Comparison of ENCODE assay signal across 8 mouse cellular contexts in the genomic region with DNA sequence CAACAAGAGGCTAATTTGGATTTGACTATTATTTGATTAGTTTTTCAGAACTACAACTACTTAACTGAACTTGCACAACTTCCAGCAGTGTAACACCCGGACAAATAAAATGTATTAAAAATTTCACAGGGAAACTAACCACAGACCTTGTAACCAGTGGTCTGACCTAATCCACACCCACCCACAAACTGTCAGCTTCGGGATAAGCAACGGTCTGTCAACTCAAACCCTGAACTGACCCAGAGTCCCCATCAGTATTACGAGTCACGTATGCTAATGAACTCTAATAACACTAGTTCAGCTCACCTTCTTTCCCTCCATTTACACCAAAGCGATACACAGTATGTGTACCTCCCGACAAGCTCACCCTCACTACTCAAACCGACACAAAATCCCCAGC. TPM values are rescaled to one million over a fixed set of nuclear protein-coding genes. Genes with fewer than 3 reads are reported as not detected.
DNase-seq lines count a peak whose midpoint lies in the region; ATAC-seq and TF ChIP-seq lines count a peak whose summit lies in the region.

No protein-coding gene starts in this region.

- H3K4me1 ChIP-seq in kidney, adult 2 months (ENCODE audit: control insufficient read depth, insufficient read depth, low read length): peaks cover 7% of the 10 kb centered on the region; the same call in 1 of the 2 replicates
- 0 out of 2 replicates have a peak, but pooled peaks cover 2% of the 10 kb centered on the region for H3K4me1 ChIP-seq in brown adipose tissue, adult 24 weeks (ENCODE audit: control insufficient read depth, insufficient read depth, insufficient read length, low read length)
- H3K4me1 ChIP-seq in hindbrain, embryonic 15.5 days (replicated peaks): peaks cover 36% of the 10 kb centered on the region
- H3K4me1 ChIP-seq in midbrain, embryonic 14.5 days (ENCODE audit: control insufficient read depth, insufficient read depth, low read length): peaks cover 21% of the 10 kb centered on the region

- no peaks in the 10 kb centered on the region; the same call in none of the 2 replicates for H3K36me3 ChIP-seq in kidney, adult 2 months (ENCODE audit: control insufficient read depth, insufficient read depth, low read length)
- H3K36me3 ChIP-seq in hindbrain, embryonic 15.5 days: peaks cover 19% of the 10 kb centered on the region
- H3K36me3 ChIP-seq in midbrain, embryonic 14.5 days (ENCODE audit: control insufficient read depth, insufficient read depth, low read length): peaks cover 40% of the 10 kb centered on the region

- DNase-seq in kidney, adult 2 months: no peak
- DNase-seq in kidney, adult 18-20 months: no peak
- no peak for DNase-seq in midbrain, embryonic 14.5 days
- no peak for DNase-seq in adrenal gland, adult 8-10 months
- DNase-seq in urinary bladder, postnatal 14 days (ENCODE audit: low spot score): no peak
- DNase-seq in gastrocnemius, adult 18-20 months (ENCODE audit: low spot score): no peak

- ATAC-seq in hindbrain, embryonic 15.5 days (ENCODE audit: low FRiP score, low read depth): no peak
- no peak for ATAC-seq in midbrain, embryonic 14.5 days (ENCODE audit: low FRiP score, low TSS enrichment)

- H3K9ac ChIP-seq in hindbrain, embryonic 15.5 days: peak overlapping the region; percentile 95
- peak overlapping the region; percentile 88 for H3K9ac ChIP-seq in midbrain, embryonic 14.5 days (replicated peaks; ENCODE audit: low read length)

- H3K4me3 ChIP-seq in kidney, adult 2 months (ENCODE audit: insufficient read depth, low read depth, low read length): peak overlapping the region; percentile 93
- H3K4me3 ChIP-seq in brown adipose tissue, adult 24 weeks (ENCODE audit: insufficient read depth, low read depth, low read length): peak overlapping the region; percentile 78
- peak overlapping the region; percentile 92 for H3K4me3 ChIP-seq in hindbrain, embryonic 15.5 days
- peak overlapping the region; percentile 80 for H3K4me3 ChIP-seq in midbrain, embryonic 14.5 days (replicated peaks; ENCODE audit: low read depth, low read length)

- H3K9me3 ChIP-seq in hindbrain, embryonic 15.5 days: no peaks in the 10 kb centered on the region
- H3K9me3 ChIP-seq in midbrain, embryonic 14.5 days (ENCODE audit: control insufficient read depth, low read length): no peaks in the 10 kb centered on the region

- TF ChIP-seq POLR2A in kidney, adult 2 months (IDR thresholded peaks at IDR 0.05; ENCODE audit: low read depth, low read length): no peak

- WGBS in kidney, adult 2 months: 1% methylated on average over 8 of the region's 8 CpGs
- 13% methylated on average over 8 of the region's 8 CpGs for WGBS in hindbrain, embryonic 15.5 days
- 15% methylated on average over 8 of the region's 8 CpGs for WGBS in midbrain, embryonic 14.5 days

- TF ChIP-seq CTCF in kidney, adult 2 months (conservative IDR thresholded peaks at IDR 0.05; ENCODE audit: insufficient read depth, insufficient read length, low read depth, low read length): no peak

- peak overlapping the region; percentile 99 for H3K27ac ChIP-seq in kidney, adult 2 months (ENCODE audit: insufficient read depth, low read depth, low read length)
- peak overlapping the region; percentile 95; the same call in 1 of the 2 replicates for H3K27ac ChIP-seq in brown adipose tissue, adult 24 weeks (replicated peaks; ENCODE audit: low read depth, low read length)
- H3K27ac ChIP-seq in hindbrain, embryonic 15.5 days (replicated peaks): peak overlapping the region; percentile 98
- H3K27ac ChIP-seq in midbrain, embryonic 14.5 days (replicated peaks; ENCODE audit: low read depth, low read length): peak overlapping the region; percentile 95

- H3K27me3 ChIP-seq in kidney, adult 2 months (replicated peaks; ENCODE audit: control insufficient read depth, insufficient read depth, low read length): no peaks in the 10 kb centered on the region
- no peaks in the 10 kb centered on the region for H3K27me3 ChIP-seq in hindbrain, embryonic 15.5 days
- H3K27me3 ChIP-seq in midbrain, embryonic 14.5 days (ENCODE audit: control insufficient read depth, insufficient read depth, low read length): no peaks in the 10 kb centered on the region

- H3K4me2 ChIP-seq in hindbrain, embryonic 15.5 days: peak overlapping the region; percentile 63
- peak overlapping the region; percentile 79 for H3K4me2 ChIP-seq in midbrain, embryonic 14.5 days (ENCODE audit: low read length)

RNA-seq across cellular contexts. Expression of gene 1700123O20Rik, which starts 0.5 kb away (rescaled TPM):
- 54.0 and 57.5 TPM in 2 replicates for polyA plus RNA-seq in kidney, adult 2 months (2012; rRNA removed)
- 33.3 and 43.1 TPM in 2 replicates for polyA plus RNA-seq in brown adipose tissue, adult 24 weeks (2012; ENCODE audit: insufficient read depth, insufficient read length, missing spikeins)
- 67.6 and 68.3 TPM in 2 replicates for polyA plus RNA-seq in hindbrain, embryonic 15.5 days (2015; fragmentation: Nextera tagmentation; extraction: Ambion mirVana)
- polyA plus RNA-seq in midbrain, embryonic 14.5 days (2014; fragmentation: Nextera tagmentation; extraction: Ambion mirVana): 74.0 and 79.1 TPM in 2 replicates
- 10 to 100 TPM; 34.2 to 43.9 (median 39.6) TPM for total RNA-seq in adrenal gland, adult 8-10 months (2022)
- 10 to 100 TPM in 1 of 2 experiments, 1 to 10 TPM in 1; 7.8 to 10.6 TPM for total RNA-seq in gastrocnemius, adult 18-20 months (2021)

RNA-seq across cellular contexts. Expression of gene Acin1, which starts 1.3 kb away (rescaled TPM):
- polyA plus RNA-seq in kidney, adult 2 months (2012; rRNA removed): 79.2 and 79.4 TPM in 2 replicates
- 47.2 and 50.6 TPM in 2 replicates for polyA plus RNA-seq in brown adipose tissue, adult 24 weeks (2012; ENCODE audit: insufficient read depth, insufficient read length, missing spikeins)
- 124 and 137 TPM in 2 replicates for polyA plus RNA-seq in hindbrain, embryonic 15.5 days (2015; fragmentation: Nextera tagmentation; extraction: Ambion mirVana)
- polyA plus RNA-seq in midbrain, embryonic 14.5 days (2014; fragmentation: Nextera tagmentation; extraction: Ambion mirVana): 128 and 143 TPM in 2 replicates
- 100 to 1,000 TPM; 140 to 305 (median 208) TPM for total RNA-seq in adrenal gland, adult 8-10 months (2022)
- total RNA-seq in gastrocnemius, adult 18-20 months (2021): 10 to 100 TPM; 62.6 to 72.6 TPM

RNA-seq across cellular contexts. Expression of gene Gm29776, which starts 13.2 kb away (rescaled TPM):
- polyA plus RNA-seq in kidney, adult 2 months (2012; rRNA removed): 0.16 and 0.20 TPM in 2 replicates
- not detected in 2 replicates for polyA plus RNA-seq in brown adipose tissue, adult 24 weeks (2012; ENCODE audit: insufficient read depth, insufficient read length, missing spikeins)
- polyA plus RNA-seq in hindbrain, embryonic 15.5 days (2015; fragmentation: Nextera tagmentation; extraction: Ambion mirVana): 0.28 and 0.30 TPM in 2 replicates
- 0.20 TPM in 2 replicates for polyA plus RNA-seq in midbrain, embryonic 14.5 days (2014; fragmentation: Nextera tagmentation; extraction: Ambion mirVana)
- under 1 TPM in 2 of 4 experiments, not detected in 2; 0.19 to 0.59 TPM for total RNA-seq in adrenal gland, adult 8-10 months (2022)
- not detected for total RNA-seq in gastrocnemius, adult 18-20 months (2021)

RNA-seq across cellular contexts. Expression of gene Cebpe, which starts 26.5 kb away (rescaled TPM):
- 0.20 and 0.30 TPM in 2 replicates for polyA plus RNA-seq in kidney, adult 2 months (2012; rRNA removed)
- not detected in 2 replicates for polyA plus RNA-seq in brown adipose tissue, adult 24 weeks (2012; ENCODE audit: insufficient read depth, insufficient read length, missing spikeins)
- not detected in 2 replicates for polyA plus RNA-seq in hindbrain, embryonic 15.5 days (2015; fragmentation: Nextera tagmentation; extraction: Ambion mirVana)
- polyA plus RNA-seq in midbrain, embryonic 14.5 days (2014; fragmentation: Nextera tagmentation; extraction: Ambion mirVana): not detected in 2 replicates
- not detected for total RNA-seq in adrenal gland, adult 8-10 months (2022)
- total RNA-seq in gastrocnemius, adult 18-20 months (2021): not detected

RNA-seq across cellular contexts. Expression of gene Cdh24, which starts 44.3 kb away (rescaled TPM):
- 1.2 and 1.5 TPM in 2 replicates for polyA plus RNA-seq in kidney, adult 2 months (2012; rRNA removed)
- not detected in 2 replicates for polyA plus RNA-seq in brown adipose tissue, adult 24 weeks (2012; ENCODE audit: insufficient read depth, insufficient read length, missing spikeins)
- 12.2 and 12.6 TPM in 2 replicates for polyA plus RNA-seq in hindbrain, embryonic 15.5 days (2015; fragmentation: Nextera tagmentation; extraction: Ambion mirVana)
- polyA plus RNA-seq in midbrain, embryonic 14.5 days (2014; fragmentation: Nextera tagmentation; extraction: Ambion mirVana): 11.6 and 12.4 TPM in 2 replicates
- 1 to 10 TPM in 2 of 4 experiments, under 1 TPM in 2; 0.46 to 2.0 (median 1.3) TPM for total RNA-seq in adrenal gland, adult 8-10 months (2022)
- under 1 TPM; 0.07 to 0.11 TPM for total RNA-seq in gastrocnemius, adult 18-20 months (2021)
